Mouse (Mus musculus) E14TG2a.4 (cell line): ENCODE data around the gene Klhdc4.

Experiments used
- H3K27me3 ChIP-seq: 2 replicates; pipeline ENCODE4 v1.6.1; 2014; ENCODE audit warnings: low read length, control low read depth; ENCODE audit not compliant: insufficient read depth
- H3K36me3 ChIP-seq: 2 replicates; pipeline ENCODE4 v1.6.1; 2014; ENCODE audit warnings: low read length, control low read depth; ENCODE audit not compliant: insufficient read depth
- H3K4me1 ChIP-seq: replicated peaks from 2 replicates; pipeline ENCODE4 v1.6.1; 2014; ENCODE audit warnings: low read depth, low read length, control low read depth
- H3K4me3 ChIP-seq: replicated peaks from 2 replicates; pipeline ENCODE4 v1.5.1; 2014; ENCODE audit warnings: mild to moderate bottlenecking, low read length
- H3K9me3 ChIP-seq: 2 replicates; pipeline ENCODE4 v1.6.1; 2014; ENCODE audit warnings: low read length, control low read depth
- CTCF ChIP-seq: conservative IDR thresholded peaks from 2 replicates; pipeline ENCODE4 v1.5.1; 2014; ENCODE audit warnings: low read length
- NANOG ChIP-seq: IDR thresholded peaks from 2 replicates; pipeline ENCODE4 v1.6.1; 2014; ENCODE audit warnings: borderline replicate concordance, low read length, mixed read lengths
- POU5F1 ChIP-seq: IDR thresholded peaks from 2 replicates; pipeline ENCODE4 v1.6.1; 2014; ENCODE audit warnings: low read length, borderline replicate concordance

Gene Klhdc4

DNA sequence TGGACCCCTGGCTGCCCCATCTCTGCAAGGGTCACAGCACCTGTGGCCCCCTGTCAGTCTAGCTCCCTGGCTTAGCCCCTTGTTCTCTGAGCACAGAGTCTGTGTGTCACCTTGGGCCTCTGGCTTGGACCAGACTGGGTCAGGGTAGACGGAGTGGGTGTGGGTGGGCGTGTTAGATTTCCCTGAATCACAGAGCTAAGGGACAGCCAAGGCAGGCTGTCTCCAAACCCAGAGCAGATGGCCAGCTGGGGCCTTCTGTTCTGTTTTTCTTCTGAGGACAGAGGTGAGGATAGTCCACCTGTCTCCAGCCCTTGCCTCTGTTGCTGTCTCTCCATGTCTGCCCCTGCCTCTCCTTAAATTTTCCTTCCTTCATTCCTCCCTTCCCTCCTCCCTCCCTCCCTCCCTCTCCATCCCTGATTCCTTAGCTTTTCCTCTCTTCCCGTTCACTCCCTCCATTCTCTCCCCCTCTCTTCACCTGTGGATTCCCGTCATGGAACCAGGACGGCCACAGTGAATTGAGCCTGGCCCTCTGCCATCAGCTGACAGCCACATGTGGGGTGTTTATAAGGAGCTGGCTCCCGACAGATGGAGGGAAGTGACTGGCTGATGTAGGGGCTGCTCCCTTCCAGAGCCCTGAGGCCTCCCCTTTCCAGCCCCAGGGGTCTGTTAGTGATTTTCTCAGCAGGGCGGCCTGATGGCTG lies 66.2 kb downstream of the Klhdc4 start:
- no peak for TF ChIP-seq NANOG
- TF ChIP-seq POU5F1: no peak
- no peak for TF ChIP-seq CTCF
- H3K36me3 ChIP-seq: no peaks in the 10 kb centered on the region
- H3K4me3 ChIP-seq: 0 out of 2 replicates have a peak overlapping the region, but pooled peaks have one; percentile 10
- no peaks in the 10 kb centered on the region for H3K27me3 ChIP-seq
- no peaks in the 10 kb centered on the region for H3K9me3 ChIP-seq
- peaks cover 15% of the 10 kb centered on the region for H3K4me1 ChIP-seq

DNA sequence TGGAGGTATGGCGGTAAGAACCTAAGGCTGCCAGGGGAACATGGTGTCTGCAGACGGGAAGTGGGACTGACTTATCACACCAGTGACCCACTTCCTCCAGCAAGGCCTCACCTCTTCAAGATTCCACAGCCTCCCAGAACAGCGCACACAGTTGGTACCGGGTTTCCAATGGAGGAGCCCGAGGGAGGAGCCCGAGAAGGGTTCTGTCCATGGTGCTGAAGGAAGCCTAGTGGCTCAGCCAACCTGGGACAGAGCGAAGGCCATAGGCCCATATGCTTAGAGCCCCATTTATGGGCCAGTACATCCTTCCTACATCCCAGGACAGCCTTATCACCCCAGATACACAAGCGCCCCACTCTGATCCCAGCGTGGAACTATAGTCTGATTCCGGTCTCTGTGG lies 67.9 kb downstream of the Klhdc4 start:
- TF ChIP-seq CTCF (no peak), NANOG (no peak), POU5F1 (no peak)
- Histone ChIP-seq H3K9me3 (no peaks in the 10 kb centered on the region), H3K36me3 (no peaks in the 10 kb centered on the region), H3K4me1 (peaks cover 15% of the 10 kb centered on the region), H3K4me3 (no peak overlapping the region; the same call in 1 of the 2 replicates), H3K27me3 (no peaks in the 10 kb centered on the region)

DNA sequence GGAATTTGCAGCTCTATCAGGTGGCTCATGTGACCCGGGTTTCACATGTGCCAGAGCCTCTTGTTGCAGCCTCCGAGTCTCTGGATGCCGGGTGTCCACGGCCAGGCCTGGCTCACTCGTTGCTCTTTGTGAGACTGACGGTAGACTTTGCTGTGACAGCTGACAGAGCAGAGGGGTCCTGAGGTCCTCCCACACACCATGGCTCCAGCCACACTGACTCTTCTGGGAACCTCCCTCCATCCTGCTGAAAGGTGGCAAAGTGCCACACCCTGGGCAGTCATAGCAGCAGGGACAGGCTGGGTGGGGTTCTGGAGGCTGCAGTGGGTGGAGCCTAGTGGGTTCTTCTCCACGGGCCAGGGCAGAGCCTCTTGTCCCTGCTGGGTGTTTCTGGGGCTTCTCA lies 68.9 kb downstream of the Klhdc4 start:
- Histone ChIP-seq H3K9me3 (no peaks in the 10 kb centered on the region), H3K4me1 (peaks cover 15% of the 10 kb centered on the region), H3K27me3 (peaks cover 4% of the 10 kb centered on the region; the same call in 1 of the 2 replicates), H3K4me3 (no peak overlapping the region), H3K36me3 (no peaks in the 10 kb centered on the region)
- TF ChIP-seq NANOG: no peak
- TF ChIP-seq CTCF: no peak
- TF ChIP-seq POU5F1: no peak

DNA sequence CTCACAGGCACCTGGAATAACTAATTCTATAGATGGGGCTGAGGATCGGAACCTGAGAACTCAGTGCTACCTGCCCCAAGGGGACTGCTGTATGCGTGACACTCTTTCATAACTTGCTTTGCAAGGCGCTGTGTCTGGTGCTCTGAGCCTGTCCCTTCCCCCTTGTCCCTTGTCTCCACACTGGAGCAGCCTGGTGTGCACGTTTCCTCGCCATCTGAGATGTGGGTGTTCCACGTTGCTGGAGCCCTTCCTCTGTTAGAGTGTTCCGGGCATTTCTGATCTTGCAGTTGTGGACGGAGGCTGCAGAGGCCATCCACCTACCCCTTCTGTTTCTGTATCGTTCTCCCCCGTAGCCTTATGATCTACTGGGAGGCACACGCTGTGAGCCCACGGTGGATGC lies 70.9 kb downstream of the Klhdc4 start:
- Histone ChIP-seq H3K27me3 (peaks cover 23% of the 10 kb centered on the region), H3K36me3 (no peaks in the 10 kb centered on the region), H3K4me1 (peaks cover 18% of the 10 kb centered on the region), H3K9me3 (no peaks in the 10 kb centered on the region), H3K4me3 (no peak overlapping the region)
- no peak for TF ChIP-seq POU5F1
- no peak for TF ChIP-seq NANOG
- no peak for TF ChIP-seq CTCF

DNA sequence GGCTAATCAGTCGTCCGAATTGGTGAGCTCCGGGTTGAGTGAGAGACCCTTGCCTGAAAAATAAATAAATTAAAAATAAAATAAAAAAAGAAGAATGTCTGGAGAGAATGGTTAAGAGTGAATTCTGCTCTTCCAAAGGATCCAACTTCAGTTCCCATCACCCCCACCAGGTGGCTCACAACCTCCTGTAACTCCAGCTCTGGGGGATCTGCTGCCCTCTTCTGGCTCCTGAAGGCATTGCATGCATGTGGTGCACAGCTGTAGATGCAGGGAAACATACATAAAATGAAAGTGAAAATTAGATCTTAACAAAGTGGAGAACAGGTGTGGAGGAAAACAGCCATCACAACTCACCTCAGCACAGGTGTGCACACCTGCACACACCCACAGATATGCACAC lies 78.0 kb downstream of the Klhdc4 start:
- Histone ChIP-seq H3K4me1 (peaks cover 17% of the 10 kb centered on the region), H3K27me3 (peaks cover 57% of the 10 kb centered on the region), H3K9me3 (no peaks in the 10 kb centered on the region), H3K4me3 (no peak overlapping the region), H3K36me3 (no peaks in the 10 kb centered on the region)
- peak; percentile 99 for TF ChIP-seq CTCF
- TF ChIP-seq NANOG: no peak
- no peak for TF ChIP-seq POU5F1

DNA sequence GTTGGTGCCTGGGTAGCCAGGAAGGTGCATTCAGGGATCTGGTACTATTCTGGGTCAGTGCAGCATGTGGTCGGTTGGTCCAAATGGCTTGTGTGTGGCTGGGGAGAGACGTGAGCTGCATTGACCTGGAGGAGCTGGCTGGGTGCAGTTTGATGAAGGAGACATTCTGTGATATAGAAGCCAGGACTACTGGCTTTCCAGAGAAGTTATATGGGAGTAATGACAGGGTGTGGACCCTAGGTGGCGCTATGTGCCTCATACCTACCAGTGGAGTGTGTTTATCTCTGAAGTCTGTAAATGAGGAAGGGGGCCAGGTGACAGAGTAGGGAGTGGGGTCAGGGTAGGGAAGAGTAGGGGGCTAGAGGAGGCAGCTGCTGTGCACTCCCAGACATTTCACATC lies 78.9 kb downstream of the Klhdc4 start:
- Histone ChIP-seq H3K36me3 (no peaks in the 10 kb centered on the region), H3K27me3 (peaks cover 59% of the 10 kb centered on the region), H3K9me3 (no peaks in the 10 kb centered on the region), H3K4me1 (peaks cover 17% of the 10 kb centered on the region), H3K4me3 (no peak overlapping the region)
- TF ChIP-seq NANOG (no peak), CTCF (peak; percentile 69), POU5F1 (no peak)

DNA sequence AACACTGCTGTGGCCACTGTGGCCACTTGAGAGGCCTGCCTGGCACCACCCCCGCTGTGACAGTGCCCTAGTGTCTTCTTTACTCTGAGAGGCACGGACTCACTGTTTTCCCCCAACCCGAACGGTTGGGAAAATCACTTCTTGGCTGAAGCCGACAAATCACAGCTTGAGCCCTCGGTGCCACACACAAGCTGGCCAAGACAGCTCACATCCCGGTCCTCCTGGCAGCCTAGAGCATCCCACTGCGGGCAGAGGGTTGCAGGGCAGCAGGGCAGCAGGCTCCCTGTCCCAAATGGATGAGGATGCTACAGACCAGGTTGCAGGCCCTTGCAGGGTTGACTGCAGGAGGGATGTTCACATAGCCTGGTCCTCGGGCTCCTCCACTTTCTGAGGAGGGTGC lies 79.9 kb downstream of the Klhdc4 start:
- Histone ChIP-seq H3K4me1 (peaks cover 17% of the 10 kb centered on the region), H3K36me3 (no peaks in the 10 kb centered on the region), H3K9me3 (no peaks in the 10 kb centered on the region), H3K4me3 (no peak overlapping the region), H3K27me3 (peaks cover 53% of the 10 kb centered on the region)
- TF ChIP-seq POU5F1 (no peak), CTCF (no peak), NANOG (no peak)
